Mouse (Mus musculus): ENCODE results near the gene Hspb6. TPM values are rescaled to one million over a fixed set of nuclear protein-coding genes. Genes with fewer than 3 reads are reported as not detected.

Hspb6 gene
- polyA plus RNA-seq, 1 experiment from 2014 or later, result 141 TPM

DNA sequence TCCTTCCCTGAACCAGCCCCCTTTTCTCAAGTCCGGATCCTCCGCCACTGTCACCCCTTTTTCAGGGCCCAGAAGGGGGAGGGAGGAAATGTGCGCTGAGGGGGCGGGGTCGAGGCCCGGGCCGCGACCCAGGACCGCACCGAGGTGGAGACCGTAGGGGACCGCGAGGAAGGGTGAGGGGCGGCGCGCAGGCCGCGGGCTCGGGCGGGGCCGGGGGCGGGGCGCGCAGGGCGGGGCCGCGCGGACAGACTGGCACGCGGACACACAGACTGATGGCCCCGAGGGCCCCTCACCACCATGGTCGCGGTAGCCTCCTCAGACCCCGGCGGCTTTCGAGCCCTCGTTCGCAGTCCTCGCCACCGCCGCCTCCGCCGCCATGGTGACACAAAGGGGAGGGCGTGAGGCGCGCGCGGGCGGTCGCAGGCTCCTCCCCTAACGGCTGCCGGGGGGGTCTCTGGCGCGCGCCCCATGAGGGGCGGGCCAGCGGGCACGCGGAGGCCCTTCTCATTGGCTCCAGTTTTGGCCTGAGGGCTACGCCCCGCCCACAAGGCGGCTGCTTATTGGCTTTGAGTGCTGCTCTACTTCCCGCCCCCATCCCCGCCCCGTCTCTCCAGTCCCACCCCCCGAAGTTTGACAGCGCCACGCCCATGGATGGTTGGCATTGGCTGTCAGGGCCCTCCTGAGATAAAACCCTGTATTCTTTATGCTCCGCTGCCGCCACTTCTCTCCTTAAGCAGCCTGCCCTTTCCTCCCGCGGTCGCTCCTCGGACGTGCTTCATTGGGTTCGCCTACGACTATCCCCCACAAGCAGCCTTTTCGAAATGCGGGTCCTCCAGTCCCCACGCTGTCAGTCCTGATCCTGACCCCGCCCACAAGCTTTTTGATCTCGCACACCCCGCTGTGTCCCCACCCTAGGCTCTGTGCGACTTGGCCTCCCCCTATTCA is 17.1 kb upstream of the Hspb6 start, which contains the start of gene Arhgap33:
TSS of gene Arhgap33 (minus strand) at position 428 of the 945 bp plus-strand sequence.
- Histone ChIP-seq H3K27ac (replicated peaks in 1 of 2; ENCODE audit: control insufficient read depth in 1 of 2, insufficient read depth in 1 of 2, low read depth in 2 of 2, low read length in 2 of 2) (0 out of 4 replicates have a peak within 1 kb of the TSS, but pooled peaks of 1 of the 2 experiments have one; percentile 47), H3K4me3 (ENCODE audit: control insufficient read depth in 1 of 2, insufficient read depth in 1 of 2, low read depth in 1 of 2, low read length in 2 of 2) (peak within 1 kb of the TSS; percentile 74 to 76), H3K4me1 (ENCODE audit: control insufficient read depth in 2 of 2, insufficient read depth in 2 of 2, low read length in 2 of 2) (peaks cover 17 to 30% of the 10 kb centered on the region in 2 experiments), H3K27me3 (ENCODE audit: control insufficient read depth, insufficient read depth, low read length) (no peaks in the 10 kb centered on the region), H3K9ac (ENCODE audit: low read length) (peak within 1 kb of the TSS; percentile 81), H3K36me3 (ENCODE audit: control insufficient read depth, insufficient read depth, low read length) (peaks cover 38% of the 10 kb centered on the region), H3K4me2 (ENCODE audit: low read length) (peak within 1 kb of the TSS; percentile 97), H3K9me3 (ENCODE audit: control insufficient read depth, low read length) (no peaks in the 10 kb centered on the region)
- ATAC-seq (ENCODE audit: insufficient number of reproducible peaks, insufficient read depth, low FRiP score, low read depth), result peak; percentile 96
- under 1% methylated on average over 60 of the region's 84 CpGs for WGBS

- 87% methylated on average over 7 of the region's 7 CpGs for WGBS
- Histone ChIP-seq H3K4me1 (ENCODE audit: control insufficient read depth in 2 of 2, insufficient read depth in 2 of 2, low read length in 2 of 2) (peaks cover 0 to 3% of the 10 kb centered on the region in 2 experiments; a peak in 1 of 4 replicates), H3K4me2 (ENCODE audit: low read length) (no peak overlapping the region), H3K27me3 (ENCODE audit: control insufficient read depth, insufficient read depth, low read length) (no peaks in the 10 kb centered on the region), H3K4me3 (ENCODE audit: control insufficient read depth in 1 of 2, insufficient read depth in 1 of 2, low read depth in 1 of 2, low read length in 2 of 2) (no peak overlapping the region), H3K27ac (replicated peaks in 1 of 2; ENCODE audit: control insufficient read depth in 1 of 2, insufficient read depth in 1 of 2, low read depth in 2 of 2, low read length in 2 of 2) (no peak overlapping the region), H3K9me3 (ENCODE audit: control insufficient read depth, low read length) (no peaks in the 10 kb centered on the region), H3K9ac (ENCODE audit: low read length) (no peak overlapping the region), H3K36me3 (ENCODE audit: control insufficient read depth, insufficient read depth, low read length) (peaks cover 55% of the 10 kb centered on the region)
- no peak for ATAC-seq (ENCODE audit: insufficient number of reproducible peaks, insufficient read depth, low FRiP score, low read depth)
Measured at GRCm38 (mm10) chr7:30540572-30540971, 11.4 kb upstream of the Hspb6 start.

GRCm38 (mm10) chr7:30544327-30544726 is 7.7 kb upstream of the Hspb6 start:
- 93% methylated on average over 2 of the region's 2 CpGs for WGBS
- peaks cover 81% of the 10 kb centered on the region for H3K36me3 ChIP-seq (ENCODE audit: control insufficient read depth, insufficient read depth, low read length)

GRCm38 (mm10) chr7:30549880-30550279 is 2.1 kb upstream of the Hspb6 start:
- 95% methylated on average over 2 of the region's 2 CpGs for WGBS
- H3K9ac ChIP-seq (ENCODE audit: low read length), result no peak overlapping the region
- no peak for ATAC-seq (ENCODE audit: insufficient number of reproducible peaks, insufficient read depth, low FRiP score, low read depth)

More at GRCm38 (mm10) chr7:30544327-30544726, 7.7 kb upstream of the Hspb6 start:
- H3K4me2 ChIP-seq (ENCODE audit: low read length), result no peak overlapping the region
- no peak overlapping the region for H3K4me3 ChIP-seq (ENCODE audit: control insufficient read depth in 1 of 2, insufficient read depth in 1 of 2, low read depth in 1 of 2, low read length in 2 of 2)
- H3K27ac ChIP-seq (replicated peaks in 1 of 2; ENCODE audit: control insufficient read depth in 1 of 2, insufficient read depth in 1 of 2, low read depth in 2 of 2, low read length in 2 of 2), result no peak overlapping the region
- no peak for ATAC-seq (ENCODE audit: insufficient number of reproducible peaks, insufficient read depth, low FRiP score, low read depth)
- H3K9me3 ChIP-seq (ENCODE audit: control insufficient read depth, low read length), result no peaks in the 10 kb centered on the region
- no peak overlapping the region for H3K9ac ChIP-seq (ENCODE audit: low read length)
- H3K4me1 ChIP-seq (ENCODE audit: control insufficient read depth in 2 of 2, insufficient read depth in 2 of 2, low read length in 2 of 2), result no peaks in the 10 kb centered on the region
- no peaks in the 10 kb centered on the region for H3K27me3 ChIP-seq (ENCODE audit: control insufficient read depth, insufficient read depth, low read length)

GRCm38 (mm10) chr7:30550603-30551002 is 1.4 kb upstream of the Hspb6 start:
- Histone ChIP-seq H3K27ac (replicated peaks in 1 of 2; ENCODE audit: control insufficient read depth in 1 of 2, insufficient read depth in 1 of 2, low read depth in 2 of 2, low read length in 2 of 2) (no peak overlapping the region), H3K9me3 (ENCODE audit: control insufficient read depth, low read length) (no peaks in the 10 kb centered on the region), H3K4me3 (ENCODE audit: control insufficient read depth in 1 of 2, insufficient read depth in 1 of 2, low read depth in 1 of 2, low read length in 2 of 2) (no peak overlapping the region), H3K4me1 (ENCODE audit: control insufficient read depth in 2 of 2, insufficient read depth in 2 of 2, low read length in 2 of 2) (peaks cover 8 to 14% of the 10 kb centered on the region in 2 experiments), H3K9ac (ENCODE audit: low read length) (no peak overlapping the region), H3K4me2 (ENCODE audit: low read length) (no peak overlapping the region), H3K27me3 (ENCODE audit: control insufficient read depth, insufficient read depth, low read length) (no peaks in the 10 kb centered on the region), H3K36me3 (ENCODE audit: control insufficient read depth, insufficient read depth, low read length) (peaks cover 47% of the 10 kb centered on the region)
- 92% methylated on average over 1 of the region's 1 CpGs for WGBS
- ATAC-seq (ENCODE audit: insufficient number of reproducible peaks, insufficient read depth, low FRiP score, low read depth), result no peak

More at GRCm38 (mm10) chr7:30549880-30550279, 2.1 kb upstream of the Hspb6 start:
- no peak overlapping the region for H3K4me3 ChIP-seq (ENCODE audit: control insufficient read depth in 1 of 2, insufficient read depth in 1 of 2, low read depth in 1 of 2, low read length in 2 of 2)
- H3K4me1 ChIP-seq (ENCODE audit: control insufficient read depth in 2 of 2, insufficient read depth in 2 of 2, low read length in 2 of 2), result peaks cover 8 to 14% of the 10 kb centered on the region in 2 experiments
- H3K4me2 ChIP-seq (ENCODE audit: low read length), result no peak overlapping the region
- H3K27me3 ChIP-seq (ENCODE audit: control insufficient read depth, insufficient read depth, low read length), result no peaks in the 10 kb centered on the region
- no peak overlapping the region for H3K27ac ChIP-seq (replicated peaks in 1 of 2; ENCODE audit: control insufficient read depth in 1 of 2, insufficient read depth in 1 of 2, low read depth in 2 of 2, low read length in 2 of 2)
- peaks cover 45% of the 10 kb centered on the region for H3K36me3 ChIP-seq (ENCODE audit: control insufficient read depth, insufficient read depth, low read length)
- no peaks in the 10 kb centered on the region for H3K9me3 ChIP-seq (ENCODE audit: control insufficient read depth, low read length)

GRCm38 (mm10) chr7:30551445-30552101 is 405 bp upstream of the Hspb6 start:
- peaks cover 8 to 14% of the 10 kb centered on the region in 2 experiments for H3K4me1 ChIP-seq (ENCODE audit: control insufficient read depth in 2 of 2, insufficient read depth in 2 of 2, low read length in 2 of 2)
- peak; percentile 27 for ATAC-seq (ENCODE audit: insufficient number of reproducible peaks, insufficient read depth, low FRiP score, low read depth)
- no peaks in the 10 kb centered on the region for H3K9me3 ChIP-seq (ENCODE audit: control insufficient read depth, low read length)
- no peaks in the 10 kb centered on the region for H3K27me3 ChIP-seq (ENCODE audit: control insufficient read depth, insufficient read depth, low read length)
- H3K36me3 ChIP-seq (ENCODE audit: control insufficient read depth, insufficient read depth, low read length), result peaks cover 47% of the 10 kb centered on the region
- 3% methylated on average over 10 of the region's 10 CpGs for WGBS
- H3K4me2 ChIP-seq (ENCODE audit: low read length), result peak overlapping the region; percentile 86
- peak overlapping the region; percentile 98 for H3K27ac ChIP-seq (replicated peaks in 1 of 2; ENCODE audit: control insufficient read depth in 1 of 2, insufficient read depth in 1 of 2, low read depth in 2 of 2, low read length in 2 of 2)
- H3K9ac ChIP-seq (ENCODE audit: low read length), result peak overlapping the region; percentile 89
- H3K4me3 ChIP-seq (ENCODE audit: control insufficient read depth in 1 of 2, insufficient read depth in 1 of 2, low read depth in 1 of 2, low read length in 2 of 2), result peak overlapping the region; percentile 73 to 87

DNA sequence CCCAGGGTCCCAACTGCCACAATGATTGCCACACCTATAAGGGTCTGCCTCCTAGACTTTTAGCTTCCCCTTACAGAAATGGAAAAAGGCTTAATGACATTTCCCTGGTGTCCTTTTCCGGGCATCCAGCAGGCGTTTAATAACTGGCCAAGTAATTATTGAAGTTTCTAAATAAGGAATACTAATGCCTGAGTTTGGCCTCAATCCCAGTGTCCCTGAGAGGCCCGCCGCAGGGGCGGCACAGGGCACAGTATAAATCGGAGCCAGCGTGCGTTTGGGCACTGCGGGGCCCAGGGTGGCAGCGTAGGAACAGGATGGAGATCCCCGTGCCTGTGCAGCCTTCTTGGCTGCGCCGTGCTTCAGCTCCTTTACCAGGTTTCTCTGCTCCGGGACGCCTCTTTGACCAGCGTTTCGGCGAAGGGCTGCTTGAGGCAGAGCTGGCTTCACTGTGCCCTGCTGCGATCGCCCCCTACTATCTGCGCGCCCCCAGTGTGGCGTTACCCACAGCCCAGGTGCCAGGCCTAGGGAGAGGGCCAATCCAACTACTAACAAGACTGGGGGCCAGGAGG is 1.1 kb downstream of the Hspb6 start:
- no peaks in the 10 kb centered on the region for H3K27me3 ChIP-seq (ENCODE audit: control insufficient read depth, insufficient read depth, low read length)
- peaks cover 8 to 18% of the 10 kb centered on the region in 2 experiments for H3K4me1 ChIP-seq (ENCODE audit: control insufficient read depth in 2 of 2, insufficient read depth in 2 of 2, low read length in 2 of 2)
- H3K27ac ChIP-seq (replicated peaks in 1 of 2; ENCODE audit: control insufficient read depth in 1 of 2, insufficient read depth in 1 of 2, low read depth in 2 of 2, low read length in 2 of 2), result peak overlapping the region; percentile 98
- peak overlapping the region; percentile 86 for H3K4me2 ChIP-seq (ENCODE audit: low read length)
- H3K36me3 ChIP-seq (ENCODE audit: control insufficient read depth, insufficient read depth, low read length), result peaks cover 45% of the 10 kb centered on the region
- peak; percentile 28; the same call in 1 of the 2 replicates for ATAC-seq (ENCODE audit: insufficient number of reproducible peaks, insufficient read depth, low FRiP score, low read depth)
- H3K4me3 ChIP-seq (ENCODE audit: control insufficient read depth in 1 of 2, insufficient read depth in 1 of 2, low read depth in 1 of 2, low read length in 2 of 2), result peak overlapping the region; percentile 67 to 73
- WGBS, result 1% methylated on average over 23 of the region's 23 CpGs
- no peaks in the 10 kb centered on the region for H3K9me3 ChIP-seq (ENCODE audit: control insufficient read depth, low read length)
- peak overlapping the region; percentile 89 for H3K9ac ChIP-seq (ENCODE audit: low read length)
